Mouse (Mus musculus) kidney, postnatal 25 days (tissue): Measurements from ENCODE around the gene Cdkn2c.
"Not testable (repeated sequence)": the region's sequence is repeated elsewhere in the genome, so short reads cannot be mapped to it uniquely, and the experiment has no call there.

ENCODE experiments used
- DNase-seq, 2 experiments: peaks; one replicate each; pipeline ENCODE4 v3.0.0; 2021; ENCODE audit warnings: mixed read lengths in 2 of 2

Cdkn2c gene

GRCm38 (mm10) chr4:109666461-109667269 is at the start of gene Cdkn2c:
TSS of gene Cdkn2c (minus strand) at chr4:109667189.
- peak; percentile 88 to 94 for DNase-seq

GRCm38 (mm10) chr4:109705349-109705748 is 38.4 kb upstream of the Cdkn2c start:
- no peak for DNase-seq

GRCm38 (mm10) chr4:109703568-109703967 is 36.6 kb upstream of the Cdkn2c start:
- no peak for DNase-seq

- DNase-seq, result not testable (repeated sequence)
These were observed 33.7 kb upstream of the Cdkn2c start for GRCm38 (mm10) chr4:109700727-109701126.

- DNase-seq, result no peak
These were observed 25.7 kb upstream of the Cdkn2c start for GRCm38 (mm10) chr4:109692674-109693073.

GRCm38 (mm10) chr4:109683561-109683960 is 16.6 kb upstream of the Cdkn2c start:
- DNase-seq, result no peak

GRCm38 (mm10) chr4:109677221-109677620 is 10.2 kb upstream of the Cdkn2c start:
- DNase-seq, result no peak

GRCm38 (mm10) chr4:109676218-109677215 is 9.5 kb upstream of the Cdkn2c start, which contains the start of gene Faf1:
TSS of gene Faf1 (plus strand) at chr4:109676588.
- DNase-seq, result peak; percentile 98 to 99

- DNase-seq, result no peak
These were observed 7.1 kb upstream of the Cdkn2c start for GRCm38 (mm10) chr4:109674097-109674496.

- DNase-seq, result no peak
These were observed 5.0 kb upstream of the Cdkn2c start for GRCm38 (mm10) chr4:109671941-109672340.

GRCm38 (mm10) chr4:109670213-109670612 is 3.2 kb upstream of the Cdkn2c start:
- no peak for DNase-seq

- no peak for DNase-seq
These were observed 529 bp upstream of the Cdkn2c start for GRCm38 (mm10) chr4:109667518-109667917.

- DNase-seq, result peak; percentile 60 to 75
These were observed 968 bp downstream of the Cdkn2c start for GRCm38 (mm10) chr4:109665982-109666460.

- DNase-seq, result peak; percentile 80 to 86
These were observed 1.6 kb downstream of the Cdkn2c start for GRCm38 (mm10) chr4:109665101-109665981.

GRCm38 (mm10) chr4:109664091-109664490 is 2.9 kb downstream of the Cdkn2c start:
- DNase-seq, result no peak

GRCm38 (mm10) chr4:109662271-109662670 is 4.7 kb downstream of the Cdkn2c start:
- no peak for DNase-seq

GRCm38 (mm10) chr4:109661183-109661582 is 5.8 kb downstream of the Cdkn2c start:
- no peak for DNase-seq

GRCm38 (mm10) chr4:109660568-109660967 is 6.4 kb downstream of the Cdkn2c start:
- no peak for DNase-seq

GRCm38 (mm10) chr4:109659571-109659970 is 7.4 kb downstream of the Cdkn2c start:
- no peak for DNase-seq

GRCm38 (mm10) chr4:109658826-109659225 is 8.2 kb downstream of the Cdkn2c start:
- DNase-seq, result no peak

GRCm38 (mm10) chr4:109657851-109658500 is 9.0 kb downstream of the Cdkn2c start:
- no peak for DNase-seq
